Mouse (Mus musculus) erythroblast, adult 5-6 weeks (primary cell): Measurements from ENCODE around the gene Anxa9. TPM values are rescaled to one million over a fixed set of nuclear protein-coding genes. Genes with fewer than 3 reads are reported as not detected.
A peak's percentile ranks its signal among the peaks of the same experiment; 100 is the strongest.
"Not testable (repeated sequence)": the region's sequence is repeated elsewhere in the genome, so short reads cannot be mapped to it uniquely, and the experiment has no call there.

Experiments used
- ATAC-seq: replicated peaks from 2 replicates; pipeline ENCODE4 v1.8.0; 2016; ENCODE audit warnings: moderate number of reproducible peaks, mild to moderate bottlenecking, moderate TSS enrichment, inconsistent platforms; ENCODE audit not compliant: poor library complexity, low FRiP score, severe bottlenecking
- total RNA-seq, 2 experiments: library from RNA; stranded (forward) in 1 of 2; stranded (reverse) in 1 of 2; fragments of 150-400 nt in 1 of 2; fragments of 200-764, 138-1000 nt in 1 of 2; gene quantifications; 2 replicates each; pipeline versions ENCODE4 v1.2.3 to v1.2.4; 2015 to 2017; ENCODE audit warnings: low replicate concordance in 2 of 2

The Anxa9 gene
- 2.7 and 3.3 TPM in 2 replicates for total RNA-seq (2015; ENCODE audit: low replicate concordance)
- 0.98 and 2.1 TPM in 2 replicates for total RNA-seq (2017; ENCODE audit: low replicate concordance)

- ATAC-seq, result no peak
These were observed at the start of gene Anxa9 for GRCm38 (mm10) chr3:95307100-95307499. Anxa9 (minus strand) TSS chr3:95307176.

GRCm38 (mm10) chr3:95355911-95356544 is 49.1 kb upstream of the Anxa9 start:
- ATAC-seq, result peak; percentile 22

- ATAC-seq, result peak; percentile 83
These were observed 42.5 kb upstream of the Anxa9 start for GRCm38 (mm10) chr3:95349491-95349890.

GRCm38 (mm10) chr3:95348343-95348742 is 41.4 kb upstream of the Anxa9 start:
- not testable (repeated sequence) for ATAC-seq

GRCm38 (mm10) chr3:95346454-95346853 is 39.5 kb upstream of the Anxa9 start:
- ATAC-seq, result no peak

- not testable (repeated sequence) for ATAC-seq
These were observed 36.5 kb upstream of the Anxa9 start for GRCm38 (mm10) chr3:95343356-95344000.

- no peak for ATAC-seq
These were observed 31.3 kb upstream of the Anxa9 start for GRCm38 (mm10) chr3:95338251-95338650.

- no peak for ATAC-seq
These were observed 30.4 kb upstream of the Anxa9 start for GRCm38 (mm10) chr3:95337345-95337744.

- no peak for ATAC-seq
These were observed 24.6 kb upstream of the Anxa9 start for GRCm38 (mm10) chr3:95331528-95331927.

- no peak for ATAC-seq
These were observed 21.9 kb upstream of the Anxa9 start for GRCm38 (mm10) chr3:95328803-95329404.

- no peak for ATAC-seq
These were observed 17.6 kb upstream of the Anxa9 start for GRCm38 (mm10) chr3:95324454-95325144.

- no peak for ATAC-seq
These were observed 16.5 kb upstream of the Anxa9 start for GRCm38 (mm10) chr3:95323429-95323828.

- ATAC-seq, result no peak
These were observed 13.0 kb upstream of the Anxa9 start for GRCm38 (mm10) chr3:95319701-95320625.

GRCm38 (mm10) chr3:95319110-95319509 is 12.1 kb upstream of the Anxa9 start:
- ATAC-seq, result no peak

GRCm38 (mm10) chr3:95318548-95318947 is 11.6 kb upstream of the Anxa9 start:
- ATAC-seq, result no peak

GRCm38 (mm10) chr3:95317414-95318080 is 10.6 kb upstream of the Anxa9 start:
- peak; percentile 58 for ATAC-seq

- no peak for ATAC-seq
These were observed 9.0 kb upstream of the Anxa9 start for GRCm38 (mm10) chr3:95315844-95316550.

- peak; percentile 77 for ATAC-seq
These were observed 8.3 kb upstream of the Anxa9 start for GRCm38 (mm10) chr3:95315094-95315843.
